Mouse (Mus musculus): ENCODE measurements at regions not wholly inside any gene's neighbourhood (a gene's known extent, or its start where the extent isn't known, plus 50 kb on each side); places are given as distances from the start of the nearest gene placed in this dataset.

GRCm38 (mm10) chr6:53233777-53234176 lies 53.3 kb upstream of the Creb5 start:
- Histone ChIP-seq H3K9ac (ENCODE audit: insufficient read depth, low read depth) (no peak overlapping the region), H3K4me3 (replicated peaks in 1 of 3; ENCODE audit: low read depth in 2 of 3, low read length in 2 of 3, poor library complexity in 1 of 3) (no peak overlapping the region), H3K27ac (ENCODE audit: insufficient read depth, low read depth) (no peak overlapping the region), H3K27me3 (replicated peaks) (no peaks in the 10 kb centered on the region), H3K9me3 (replicated peaks; ENCODE audit: low read length) (no peaks in the 10 kb centered on the region), H3K4me2 (ENCODE audit: insufficient read depth, low read depth, poor library complexity, severe bottlenecking) (no peak overlapping the region), H3K4me1 (ENCODE audit: control insufficient read depth in 1 of 2, insufficient read depth in 2 of 2) (no peaks in the 10 kb centered on the region), H3K79me2 (replicated peaks; ENCODE audit: control insufficient read depth, extremely low read depth, insufficient read depth, poor library complexity, severe bottlenecking) (no peaks in the 10 kb centered on the region), H3K36me3 (replicated peaks in 1 of 2; ENCODE audit: control insufficient read depth in 1 of 2, insufficient read depth in 1 of 2, low read length in 1 of 2) (no peaks in the 10 kb centered on the region)
- DNase-seq (ENCODE audit: extremely low read depth) = no peak
- TF ChIP-seq ELF1 (IDR thresholded peaks at IDR 0.05; ENCODE audit: low read depth, low read length) (no peak), GABPA (IDR thresholded peaks at IDR 0.05; ENCODE audit: insufficient replicate concordance, low read depth, low read length) (no peak), RCOR1 (conservative IDR thresholded peaks at IDR 0.05; ENCODE audit: low read depth, low read length) (no peak), KAT2A (IDR thresholded peaks at IDR 0.05; ENCODE audit: insufficient replicate concordance, low read length) (no peak), ZNF384 (IDR thresholded peaks at IDR 0.05; ENCODE audit: low read depth, low read length) (no peak), POLR2A (IDR thresholded peaks at IDR 0.05; ENCODE audit: low read depth, low read length) (no peak), USF2 (conservative IDR thresholded peaks at IDR 0.05; ENCODE audit: low read depth, low read length) (no peak), RAD21 (IDR thresholded peaks at IDR 0.05; ENCODE audit: low read depth, low read length) (no peak), JUND (conservative IDR thresholded peaks at IDR 0.05; ENCODE audit: low read depth, low read length) (no peak), CHD1 (IDR thresholded peaks at IDR 0.05; ENCODE audit: low read depth, low read length) (no peak), POLR2AphosphoS2 (IDR thresholded peaks at IDR 0.05; ENCODE audit: low read depth, low read length) (no peak), BHLHE40 (IDR thresholded peaks at IDR 0.05; ENCODE audit: low read depth, low read length) (no peak), IRF4 (IDR thresholded peaks at IDR 0.05; ENCODE audit: low read depth, low read length) (no peak), JUN (IDR thresholded peaks at IDR 0.05; ENCODE audit: insufficient read depth, low read depth, low read length) (no peak)
- dilution Hi-C loops (cut with MboI; ENCODE audit: extremely low pct_ligation_motif_present, extremely low pct_unique_long_range_greater_than_20kb, low sequenced_read_pairs) (no loop called here), in situ Hi-C loops (cut with MboI; ENCODE audit: low pct_ligation_motif_present, low pct_unique_long_range_greater_than_20kb, low sequenced_read_pairs) (no loop called here)

GRCm38 (mm10) chr6:53232616-53233015 lies 54.5 kb upstream of the Creb5 start:
- in situ Hi-C loops (cut with MboI; ENCODE audit: low pct_ligation_motif_present, low pct_unique_long_range_greater_than_20kb, low sequenced_read_pairs) = no loop called here
- dilution Hi-C loops (cut with MboI; ENCODE audit: extremely low pct_ligation_motif_present, extremely low pct_unique_long_range_greater_than_20kb, low sequenced_read_pairs) = no loop called here
- no peaks in the 10 kb centered on the region for H3K79me2 ChIP-seq (replicated peaks; ENCODE audit: control insufficient read depth, extremely low read depth, insufficient read depth, poor library complexity, severe bottlenecking)
- no peak overlapping the region for H3K4me2 ChIP-seq (ENCODE audit: insufficient read depth, low read depth, poor library complexity, severe bottlenecking)
- DNase-seq (ENCODE audit: extremely low read depth) = no peak
- no peak overlapping the region for H3K27ac ChIP-seq (ENCODE audit: insufficient read depth, low read depth)
- TF ChIP-seq NELFE (IDR thresholded peaks at IDR 0.05; ENCODE audit: low read depth, low read length) (no peak), CHD1 (IDR thresholded peaks at IDR 0.05; ENCODE audit: low read depth, low read length) (no peak), CTCF (conservative IDR thresholded peaks at IDR 0.05 in 1 of 2, IDR thresholded peaks at IDR 0.05 in 1 of 2; ENCODE audit: low read depth in 2 of 2, low read length in 2 of 2) (no peak), POLR2A (IDR thresholded peaks at IDR 0.05; ENCODE audit: low read depth, low read length) (no peak), RAD21 (IDR thresholded peaks at IDR 0.05; ENCODE audit: low read depth, low read length) (no peak), POLR2AphosphoS2 (IDR thresholded peaks at IDR 0.05; ENCODE audit: low read depth, low read length) (no peak), ZMIZ1 (IDR thresholded peaks at IDR 0.05; ENCODE audit: low read depth, low read length) (no peak), USF1 (IDR thresholded peaks at IDR 0.05; ENCODE audit: low read depth, low read length) (no peak), MYC (IDR thresholded peaks at IDR 0.05; ENCODE audit: low read depth, low read length) (no peak), SMC3 (IDR thresholded peaks at IDR 0.05; ENCODE audit: low read depth, low read length) (no peak), UBTF (IDR thresholded peaks at IDR 0.05; ENCODE audit: low read depth, low read length) (no peak)
- H3K36me3 ChIP-seq (replicated peaks in 1 of 2; ENCODE audit: control insufficient read depth in 1 of 2, insufficient read depth in 1 of 2, low read length in 1 of 2) = no peaks in the 10 kb centered on the region
- no peak overlapping the region for H3K4me3 ChIP-seq (replicated peaks in 1 of 3; ENCODE audit: low read depth in 2 of 3, low read length in 2 of 3, poor library complexity in 1 of 3)
- H3K27me3 ChIP-seq (replicated peaks) = no peaks in the 10 kb centered on the region
- H3K9ac ChIP-seq (ENCODE audit: insufficient read depth, low read depth) = no peak overlapping the region
- no peaks in the 10 kb centered on the region for H3K4me1 ChIP-seq (ENCODE audit: control insufficient read depth in 1 of 2, insufficient read depth in 2 of 2)
- no peaks in the 10 kb centered on the region for H3K9me3 ChIP-seq (replicated peaks; ENCODE audit: low read length)

Data from CH12.LX (cell line).